Mouse (Mus musculus) spleen, adult 2 months (tissue): ENCODE results near the gene Il6ra.

Experiments
- CTCF ChIP-seq: fragments of 200-500 bp; IDR thresholded peaks from 2 replicates; pipeline ENCODE4 v1.5.1; 2011; ENCODE audit warnings: mild to moderate bottlenecking, inconsistent platforms; ENCODE audit not compliant: insufficient read depth, insufficient read length, insufficient replicate concordance; ENCODE audit errors: extremely low read depth
- POLR2A ChIP-seq: fragments of 200-500 bp; IDR thresholded peaks from 2 replicates; pipeline ENCODE4 v1.6.1; 2011; ENCODE audit warnings: low read depth, low read length, inconsistent platforms

DNA sequence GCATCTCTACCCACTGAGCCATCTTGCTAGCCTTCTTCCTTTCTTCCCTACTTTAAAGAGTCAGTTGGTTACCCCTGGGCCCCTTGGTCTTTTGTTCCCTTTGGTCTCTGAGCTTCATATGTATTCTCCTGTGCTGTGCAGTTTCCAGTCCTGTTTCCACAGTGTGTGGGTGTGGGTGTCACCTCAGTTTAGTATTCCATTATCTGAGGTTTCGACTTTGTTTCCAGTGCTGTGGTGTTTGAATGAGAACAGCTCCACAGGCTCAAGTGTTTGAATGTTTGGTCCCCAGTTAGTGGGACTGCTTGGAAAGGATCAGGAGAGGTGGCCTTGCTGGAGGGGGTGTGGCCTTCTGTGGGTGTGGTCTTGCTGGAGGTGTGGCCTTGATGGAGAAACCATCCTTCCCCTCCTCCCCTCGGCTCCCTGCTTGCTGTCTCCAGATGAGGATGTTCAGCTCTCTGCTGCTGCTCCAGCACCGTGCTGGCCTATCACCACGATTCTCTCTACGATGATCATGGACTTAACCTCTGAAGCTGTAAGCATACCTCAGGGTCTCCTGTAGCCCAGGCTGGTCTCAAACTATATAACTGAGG lies 20.4 kb downstream of the Il6ra start:
- TF ChIP-seq CTCF (no peak), POLR2A (no peak)
